In genomic region chr7:83662711-83663375, GRCm38 (mm10) we compare ENCODE assay signal across 17 mouse cellular contexts. TPM values are rescaled to one million over a fixed set of nuclear protein-coding genes. Genes with fewer than 3 reads are reported as not detected.
DNase-seq lines count a peak whose midpoint lies in the region; ATAC-seq lines count a peak whose summit lies in the region.
"Had no signal": no experiment of that assay in that cellular context is flagged by ENCODE, and none has a peak within 500 bp of the region (broad histone marks: within the 10 kb centered on the region; RNA-seq: fewer than 3 reads in every experiment).

No protein-coding gene starts in this region.

- peak; percentile 58 to 84 for DNase-seq in layer of hippocampus, adult 18-20 months (ENCODE audit: low spot score in 2 of 2)
- no peak for DNase-seq in layer of hippocampus, adult 9-10 months (ENCODE audit: low spot score)
- DNase-seq in cerebellum, adult 9-10 months: peak; percentile 69
- peak; percentile 38 for DNase-seq in kidney, postnatal 14 days
- no peak for DNase-seq in heart, embryonic 10.5 days (ENCODE audit: low spot score)
- no peak for DNase-seq in heart, postnatal 14 days
- DNase-seq: adrenal gland, postnatal 25 days; gastrocnemius, postnatal 10 days; left cerebral cortex, postnatal 4 days had no signal

- H3K4me3 ChIP-seq in heart, embryonic 10.5 days: no peak overlapping the region
- no peak overlapping the region for H3K4me3 ChIP-seq in hindbrain, embryonic 13.5 days
- H3K4me3 ChIP-seq: embryonic facial prominence, embryonic 15.5 days; forebrain, embryonic 15.5 days; heart, embryonic 12.5 days; hindbrain, embryonic 12.5 days; liver, embryonic 12.5 days had no signal

- WGBS in heart, embryonic 10.5 days: 79% methylated on average over 6 of the region's 6 CpGs
- WGBS in hindbrain, embryonic 13.5 days: 88% methylated on average over 6 of the region's 6 CpGs

- no peaks in the 10 kb centered on the region for H3K4me1 ChIP-seq in heart, embryonic 10.5 days
- no peaks in the 10 kb centered on the region for H3K4me1 ChIP-seq in hindbrain, embryonic 13.5 days (replicated peaks)
- H3K4me1 ChIP-seq: embryonic facial prominence, embryonic 15.5 days; forebrain, embryonic 15.5 days; heart, embryonic 12.5 days; hindbrain, embryonic 12.5 days; liver, embryonic 12.5 days had no signal

- no peak for ATAC-seq in hindbrain, embryonic 13.5 days (ENCODE audit: low FRiP score)
- ATAC-seq: forebrain, embryonic 15.5 days; intestine, embryonic 16.5 days; liver, embryonic 12.5 days had no signal

- H3K27me3 ChIP-seq in heart, embryonic 10.5 days (ENCODE audit: insufficient read depth, poor library complexity, severe bottlenecking): peaks cover 6% of the 10 kb centered on the region; the same call in 1 of the 2 replicates
- no peaks in the 10 kb centered on the region for H3K27me3 ChIP-seq in hindbrain, embryonic 13.5 days
- H3K27me3 ChIP-seq: embryonic facial prominence, embryonic 15.5 days; forebrain, embryonic 15.5 days; heart, embryonic 12.5 days; hindbrain, embryonic 12.5 days; liver, embryonic 12.5 days had no signal

- H3K27ac ChIP-seq in heart, embryonic 10.5 days: no peak overlapping the region
- H3K27ac ChIP-seq in hindbrain, embryonic 13.5 days: no peak overlapping the region
- H3K27ac ChIP-seq: embryonic facial prominence, embryonic 15.5 days; forebrain, embryonic 15.5 days; hindbrain, embryonic 12.5 days; liver, embryonic 12.5 days; stomach, postnatal 0 days had no signal

- H3K36me3 ChIP-seq in heart, embryonic 10.5 days: no peaks in the 10 kb centered on the region
- no peaks in the 10 kb centered on the region for H3K36me3 ChIP-seq in hindbrain, embryonic 13.5 days
- H3K36me3 ChIP-seq: forebrain, embryonic 15.5 days; heart, embryonic 12.5 days; hindbrain, embryonic 12.5 days; liver, embryonic 12.5 days had no signal

- intact Hi-C loops in heart, postnatal 14 days (cut with DNase I): no loop called here

- no peak overlapping the region for H3K9ac ChIP-seq in hindbrain, embryonic 13.5 days
- H3K9ac ChIP-seq: embryonic facial prominence, embryonic 15.5 days; forebrain, embryonic 15.5 days; heart, embryonic 12.5 days; hindbrain, embryonic 12.5 days; liver, embryonic 12.5 days had no signal

- H3K9me3 ChIP-seq in heart, embryonic 10.5 days: no peaks in the 10 kb centered on the region
- H3K9me3 ChIP-seq in hindbrain, embryonic 13.5 days: no peaks in the 10 kb centered on the region
- H3K9me3 ChIP-seq: embryonic facial prominence, embryonic 15.5 days; forebrain, embryonic 15.5 days; heart, embryonic 12.5 days; hindbrain, embryonic 12.5 days; liver, embryonic 12.5 days had no signal

- no peak overlapping the region for H3K4me2 ChIP-seq in hindbrain, embryonic 13.5 days
- H3K4me2 ChIP-seq: embryonic facial prominence, embryonic 15.5 days; forebrain, embryonic 15.5 days; heart, embryonic 12.5 days; hindbrain, embryonic 12.5 days; liver, embryonic 12.5 days had no signal

RNA-seq across cellular contexts. Expression of gene Stard5, which starts 31.1 kb away (rescaled TPM):
- total RNA-seq in layer of hippocampus, adult 18-20 months (2021): 10 to 100 TPM; 15.7 to 16.3 TPM
- polyA plus RNA-seq in heart, embryonic 10.5 days (2016; fragmentation: Nextera tagmentation; extraction: Ambion mirVana): 28.9 and 31.9 TPM in 2 replicates
- polyA plus RNA-seq in hindbrain, embryonic 13.5 days (2015; fragmentation: Nextera tagmentation; extraction: Ambion mirVana): 6.9 and 7.6 TPM in 2 replicates
- total RNA-seq in heart, postnatal 14 days (2021): 10 to 100 TPM; 17.4 to 17.9 TPM

Comparison
In these comparisons a context has a peak if more than half of its experiments do, and no peak if none do; other contexts are left out.
1. DNase-seq: peak in layer of hippocampus, adult 18-20 months (2 of 2), cerebellum, adult 9-10 months (single experiment) and kidney, postnatal 14 days (single experiment); none in layer of hippocampus, adult 9-10 months (single experiment), heart, embryonic 10.5 days (single experiment) and heart, postnatal 14 days (0 of 2).